Mouse (Mus musculus): ENCODE results near the gene Tex2. TPM values are rescaled to one million over a fixed set of nuclear protein-coding genes. Genes with fewer than 3 reads are reported as not detected.

The Tex2 gene
- total and polyA plus RNA-seq, 3 experiments, result 4.0 to 5.0 (median 4.5) TPM

DNA sequence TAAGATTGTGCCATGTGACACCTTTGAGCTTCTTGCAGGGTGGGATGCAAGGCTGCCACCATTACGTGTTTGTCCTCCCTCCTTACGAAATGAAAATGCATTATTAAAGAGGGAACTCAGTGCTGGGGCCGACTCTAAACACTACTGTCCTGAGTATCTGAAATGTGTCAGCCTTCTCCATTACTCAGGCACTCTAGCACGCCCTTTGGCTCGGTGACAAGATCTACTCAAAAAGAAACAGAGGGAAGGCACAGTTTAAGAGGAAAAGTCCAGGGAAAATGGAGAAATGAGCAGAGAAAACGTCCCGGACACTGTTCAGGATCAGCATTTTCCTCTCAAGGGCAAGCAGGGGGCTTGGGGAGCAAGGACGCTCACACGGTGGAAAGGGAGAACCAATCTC is 40.3 kb downstream of the Tex2 start:
- TF ChIP-seq MAX (IDR thresholded peaks at IDR 0.05; ENCODE audit: low read length) (no peak), MAZ (IDR thresholded peaks at IDR 0.05; ENCODE audit: low read depth, low read length) (no peak), CTCF (conservative IDR thresholded peaks at IDR 0.05 in 1 of 2, IDR thresholded peaks at IDR 0.05 in 1 of 2; ENCODE audit: low read depth in 2 of 2, low read length in 2 of 2) (no peak)
- Histone ChIP-seq H3K4me2 (ENCODE audit: insufficient read depth, low read depth, poor library complexity, severe bottlenecking) (no peak overlapping the region), H3K36me3 (replicated peaks in 1 of 2; ENCODE audit: control insufficient read depth in 1 of 2, insufficient read depth in 1 of 2, low read length in 1 of 2) (peaks cover 0 to 2% of the 10 kb centered on the region in 2 experiments), H3K9me3 (replicated peaks; ENCODE audit: low read length) (no peaks in the 10 kb centered on the region), H3K27ac (ENCODE audit: insufficient read depth, low read depth) (no peak overlapping the region), H3K4me1 (ENCODE audit: control insufficient read depth in 1 of 2, insufficient read depth in 2 of 2) (peaks cover 4 to 11% of the 10 kb centered on the region in 2 experiments; a peak in 3 of 4 replicates), H3K27me3 (replicated peaks) (no peaks in the 10 kb centered on the region), H3K79me2 (replicated peaks; ENCODE audit: control insufficient read depth, extremely low read depth, insufficient read depth, poor library complexity, severe bottlenecking) (no peaks in the 10 kb centered on the region), H3K9ac (ENCODE audit: insufficient read depth, low read depth) (no peak overlapping the region), H3K4me3 (replicated peaks in 1 of 3; ENCODE audit: low read depth in 2 of 3, low read length in 2 of 3, poor library complexity in 1 of 3) (no peak overlapping the region)
- dilution Hi-C loops (cut with MboI; ENCODE audit: extremely low pct_ligation_motif_present, extremely low pct_unique_long_range_greater_than_20kb, low sequenced_read_pairs), result no loop called here
- no peak for DNase-seq (ENCODE audit: extremely low read depth)
- in situ Hi-C loops (cut with MboI; ENCODE audit: low pct_ligation_motif_present, low pct_unique_long_range_greater_than_20kb, low sequenced_read_pairs), result no loop called here

DNA sequence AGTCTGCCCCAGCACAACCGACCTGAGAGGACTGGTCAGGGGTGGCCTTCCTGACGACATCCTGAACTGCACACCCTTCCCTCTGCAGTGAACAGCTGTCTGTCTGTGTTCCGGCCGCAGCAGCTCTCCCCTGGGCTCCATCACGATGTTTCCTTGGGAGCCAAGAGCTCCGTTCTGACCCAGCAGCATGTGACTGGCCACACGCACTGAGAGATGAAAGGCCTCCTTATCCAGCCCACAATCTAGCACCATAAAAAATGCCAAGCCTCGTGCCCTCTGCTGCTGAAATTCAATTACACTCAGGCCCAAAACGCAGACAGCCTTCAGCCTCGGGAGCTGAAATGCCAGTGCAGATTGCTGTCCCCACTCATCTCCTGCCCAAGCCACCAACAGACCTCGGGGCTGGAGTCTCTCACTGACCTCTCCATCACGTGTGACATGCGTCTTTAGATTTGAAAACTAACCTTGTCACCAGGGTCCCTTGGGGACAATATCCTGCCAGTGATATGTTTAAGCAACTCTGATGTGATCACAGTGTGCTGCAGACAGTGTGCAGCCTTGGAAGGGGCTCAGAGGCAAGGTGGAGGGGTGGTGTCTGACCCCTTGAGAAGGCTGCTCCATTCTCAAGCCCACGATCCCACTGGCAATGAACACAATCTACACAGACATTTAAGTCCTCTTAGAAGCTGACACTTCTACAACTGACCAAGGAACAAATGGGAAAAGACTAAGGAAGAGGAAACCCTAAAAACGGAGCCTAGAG is 41.0 kb downstream of the Tex2 start:
- Histone ChIP-seq H3K4me1 (ENCODE audit: control insufficient read depth in 1 of 2, insufficient read depth in 2 of 2) (peaks cover 4 to 11% of the 10 kb centered on the region in 2 experiments; a peak in 3 of 4 replicates), H3K36me3 (replicated peaks in 1 of 2; ENCODE audit: control insufficient read depth in 1 of 2, insufficient read depth in 1 of 2, low read length in 1 of 2) (peaks cover 0 to 10% of the 10 kb centered on the region in 2 experiments), H3K4me2 (ENCODE audit: insufficient read depth, low read depth, poor library complexity, severe bottlenecking) (no peak overlapping the region), H3K27me3 (replicated peaks) (no peaks in the 10 kb centered on the region), H3K79me2 (replicated peaks; ENCODE audit: control insufficient read depth, extremely low read depth, insufficient read depth, poor library complexity, severe bottlenecking) (no peaks in the 10 kb centered on the region), H3K9me3 (replicated peaks; ENCODE audit: low read length) (no peaks in the 10 kb centered on the region), H3K4me3 (replicated peaks in 1 of 3; ENCODE audit: low read depth in 2 of 3, low read length in 2 of 3, poor library complexity in 1 of 3) (no peak overlapping the region), H3K9ac (ENCODE audit: insufficient read depth, low read depth) (no peak overlapping the region), H3K27ac (ENCODE audit: insufficient read depth, low read depth) (no peak overlapping the region)
- dilution Hi-C loops (cut with MboI; ENCODE audit: extremely low pct_ligation_motif_present, extremely low pct_unique_long_range_greater_than_20kb, low sequenced_read_pairs) (no loop called here), in situ Hi-C loops (cut with MboI; ENCODE audit: low pct_ligation_motif_present, low pct_unique_long_range_greater_than_20kb, low sequenced_read_pairs) (no loop called here)
- TF ChIP-seq CHD1 (IDR thresholded peaks at IDR 0.05; ENCODE audit: low read depth, low read length) (no peak), USF2 (conservative IDR thresholded peaks at IDR 0.05; ENCODE audit: low read depth, low read length) (no peak), JUND (conservative IDR thresholded peaks at IDR 0.05; ENCODE audit: low read depth, low read length) (no peak), POLR2AphosphoS2 (IDR thresholded peaks at IDR 0.05; ENCODE audit: low read depth, low read length) (no peak), RAD21 (IDR thresholded peaks at IDR 0.05; ENCODE audit: low read depth, low read length) (no peak), ELF1 (IDR thresholded peaks at IDR 0.05; ENCODE audit: low read depth, low read length) (no peak), MEF2A (IDR thresholded peaks at IDR 0.05; ENCODE audit: borderline replicate concordance, low read depth, low read length) (no peak)
- no peak for DNase-seq (ENCODE audit: extremely low read depth)

All from CH12.LX (cell line).